Comparison of ENCODE assay signal across 8 mouse cellular contexts in the genomic region with DNA sequence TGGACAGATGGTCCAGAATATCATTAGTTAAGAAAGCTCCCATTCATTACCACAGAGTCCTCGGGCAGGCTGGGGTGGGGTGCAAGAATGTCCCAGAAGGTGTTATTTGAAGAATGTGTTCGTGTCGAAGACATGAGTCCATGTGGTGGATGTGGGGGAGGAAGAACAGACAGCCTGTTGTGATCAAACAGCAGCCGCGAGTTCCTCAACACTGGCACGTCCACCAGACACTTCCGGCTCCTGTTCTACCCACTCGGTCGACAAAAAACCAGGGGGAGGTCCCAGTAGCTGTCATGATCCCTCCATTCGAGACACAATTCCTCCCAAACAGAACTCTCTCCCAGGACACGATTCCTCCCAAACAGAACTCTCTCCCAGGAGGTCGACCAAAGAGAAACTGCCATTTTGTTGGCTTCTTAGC.
DNase-seq lines count a peak whose midpoint lies in the region; ATAC-seq and TF ChIP-seq lines count a peak whose summit lies in the region.

No protein-coding gene starts in this region.

- no peaks in the 10 kb centered on the region for H3K9me3 ChIP-seq in heart, embryonic 10.5 days
- no peaks in the 10 kb centered on the region for H3K9me3 ChIP-seq in stomach, postnatal 0 days (ENCODE audit: control insufficient read depth, low read length)

- H3K4me3 ChIP-seq in heart, embryonic 10.5 days: peak overlapping the region; percentile 44
- H3K4me3 ChIP-seq in stomach, postnatal 0 days (ENCODE audit: low read depth, low read length): 0 out of 2 replicates have a peak overlapping the region, but pooled peaks have one; percentile 8

- H3K9ac ChIP-seq in stomach, postnatal 0 days (ENCODE audit: low read length): no peak overlapping the region

- peak; percentile 15 for DNase-seq in adrenal gland, adult 8-10 months
- DNase-seq in adrenal gland, postnatal 4 days (ENCODE audit: low spot score in 2 of 2): no peak
- DNase-seq in T-cell, adult 2 months (ENCODE audit: low spot score): peak; percentile 71
- no peak for DNase-seq in heart, embryonic 10.5 days (ENCODE audit: low spot score)
- DNase-seq in layer of hippocampus, adult 9-11 months: peak; percentile 83
- DNase-seq in lung, postnatal 14 days: peak; percentile 76
- no peak for DNase-seq in stomach, postnatal 0 days (ENCODE audit: low spot score)
- no peak for DNase-seq in ovary, postnatal 36 days (ENCODE audit: low spot score)

- no peak for ATAC-seq in stomach, postnatal 0 days (ENCODE audit: low FRiP score, low TSS enrichment)

- H3K4me2 ChIP-seq in stomach, postnatal 0 days (replicated peaks; ENCODE audit: low read depth): peak overlapping the region; percentile 38

- no peak for TF ChIP-seq EP300 in stomach, postnatal 0 days (optimal IDR thresholded peaks at IDR 0.05)

- no peaks in the 10 kb centered on the region for H3K27me3 ChIP-seq in heart, embryonic 10.5 days (ENCODE audit: insufficient read depth, poor library complexity, severe bottlenecking)
- no peaks in the 10 kb centered on the region for H3K27me3 ChIP-seq in stomach, postnatal 0 days (ENCODE audit: control insufficient read depth, insufficient read depth, low read length)

- H3K4me1 ChIP-seq in heart, embryonic 10.5 days: peaks cover 46% of the 10 kb centered on the region
- H3K4me1 ChIP-seq in stomach, postnatal 0 days (replicated peaks; ENCODE audit: control insufficient read depth, insufficient read depth): no peaks in the 10 kb centered on the region; the same call in 1 of the 2 replicates

- H3K27ac ChIP-seq in heart, embryonic 10.5 days: peak overlapping the region; percentile 72
- H3K27ac ChIP-seq in stomach, postnatal 0 days (replicated peaks): no peak overlapping the region

- TF ChIP-seq CTCF in stomach, postnatal 0 days (IDR thresholded peaks at IDR 0.05; ENCODE audit: low read depth): no peak

- no peaks in the 10 kb centered on the region for H3K36me3 ChIP-seq in heart, embryonic 10.5 days
- no peaks in the 10 kb centered on the region for H3K36me3 ChIP-seq in stomach, postnatal 0 days (ENCODE audit: control insufficient read depth, insufficient read depth, low read length)

- WGBS in heart, embryonic 10.5 days: 28% methylated on average over 12 of the region's 12 CpGs
- 31% methylated on average over 12 of the region's 12 CpGs for WGBS in stomach, postnatal 0 days

Comparison
In these comparisons a context has a peak if more than half of its experiments do, and no peak if none do; other contexts are left out.
1. DNase-seq: peak in adrenal gland, adult 8-10 months (single experiment), T-cell, adult 2 months (single experiment), layer of hippocampus, adult 9-11 months (single experiment) and lung, postnatal 14 days (single experiment); none in adrenal gland, postnatal 4 days (0 of 2), heart, embryonic 10.5 days (single experiment), stomach, postnatal 0 days (single experiment) and ovary, postnatal 36 days (single experiment).